Mouse (Mus musculus) limb, embryonic 12.5 days (tissue): Measurements from ENCODE around the gene Agxt. TPM values are rescaled to one million over a fixed set of nuclear protein-coding genes. Genes with fewer than 3 reads are reported as not detected.
A peak's percentile ranks its signal among the peaks of the same experiment; 100 is the strongest.

Source experiments
- ATAC-seq: fragments of 200-750 bp; cut with Nextera tagmentation; 2 replicates; pipeline ENCODE4 v1.8.0; 2017; ENCODE audit warnings: low read depth, moderate TSS enrichment; ENCODE audit not compliant: insufficient number of reproducible peaks, insufficient read depth, low FRiP score, low TSS enrichment
- H3K27ac ChIP-seq: fragments of 300-500 bp; sonication (generic); 2 replicates; pipeline ENCODE4 v1.5.1; 2016; ENCODE audit warnings: mild to moderate bottlenecking, moderate library complexity
- H3K27me3 ChIP-seq: fragments of 300-500 bp; sonication (generic); 2 replicates; pipeline ENCODE4 v1.6.1; 2016; ENCODE audit warnings: mild to moderate bottlenecking, moderate library complexity
- H3K36me3 ChIP-seq: fragments of 300-500 bp; sonication (generic); 2 replicates; pipeline ENCODE4 v1.6.1; 2016; ENCODE audit warnings: mild to moderate bottlenecking, moderate library complexity
- H3K4me1 ChIP-seq: fragments of 300-500 bp; sonication (generic); replicated peaks from 2 replicates; pipeline ENCODE4 v1.6.1; 2016
- H3K4me2 ChIP-seq: fragments of 300-500 bp; sonication (generic); 2 replicates; pipeline ENCODE4 v1.6.1; 2016; ENCODE audit warnings: mild to moderate bottlenecking, moderate library complexity
- H3K4me3 ChIP-seq: fragments of 300-500 bp; sonication (generic); replicated peaks from 2 replicates; pipeline ENCODE4 v1.5.1; 2016; ENCODE audit warnings: mild to moderate bottlenecking
- H3K9ac ChIP-seq: fragments of 300-500 bp; sonication (generic); replicated peaks from 2 replicates; pipeline ENCODE4 v1.6.1; 2016; ENCODE audit warnings: mild to moderate bottlenecking, moderate library complexity
- H3K9me3 ChIP-seq: fragments of 300-500 bp; sonication (generic); 2 replicates; pipeline ENCODE4 v1.6.1; 2016; ENCODE audit warnings: mild to moderate bottlenecking, moderate library complexity
- WGBS: fragments of 180-500 bp; shearing (Covaris S2); methylation state at CpG from one replicate; pipeline ENCODE4 v1.1.7; 2016; 5-methylcytosine and 5-hydroxymethylcytosine counted together
- polyA plus RNA-seq: library from polyadenylated mRNA; unstranded; fragments of >200 nt; fragmentation: Nextera tagmentation; extraction: Ambion mirVana; gene quantifications from 2 replicates; pipeline ENCODE4 v1.2.1, GENCODE M21; 2016

Agxt gene
- polyA plus RNA-seq, result not detected in 2 replicates

GRCm38 (mm10) chr1:93135036-93135526 is at the start of gene Agxt:
TSS of gene Agxt (plus strand) at chr1:93135240.
- Histone ChIP-seq H3K36me3 (no peaks in the 10 kb centered on the region), H3K4me1 (no peaks in the 10 kb centered on the region), H3K27ac (no peak within 1 kb of the TSS), H3K9me3 (no peaks in the 10 kb centered on the region), H3K4me3 (no peak within 1 kb of the TSS), H3K27me3 (no peaks in the 10 kb centered on the region; the same call in 1 of the 2 replicates), H3K9ac (no peak within 1 kb of the TSS), H3K4me2 (no peak within 1 kb of the TSS)
- no peak for ATAC-seq
- WGBS, result 85% methylated on average over 12 of the region's 12 CpGs

- ATAC-seq, result no peak
- H3K4me2 ChIP-seq, result no peak overlapping the region
Measured at GRCm38 (mm10) chr1:93092582-93092981, 42.5 kb upstream of the Agxt start.

DNA sequence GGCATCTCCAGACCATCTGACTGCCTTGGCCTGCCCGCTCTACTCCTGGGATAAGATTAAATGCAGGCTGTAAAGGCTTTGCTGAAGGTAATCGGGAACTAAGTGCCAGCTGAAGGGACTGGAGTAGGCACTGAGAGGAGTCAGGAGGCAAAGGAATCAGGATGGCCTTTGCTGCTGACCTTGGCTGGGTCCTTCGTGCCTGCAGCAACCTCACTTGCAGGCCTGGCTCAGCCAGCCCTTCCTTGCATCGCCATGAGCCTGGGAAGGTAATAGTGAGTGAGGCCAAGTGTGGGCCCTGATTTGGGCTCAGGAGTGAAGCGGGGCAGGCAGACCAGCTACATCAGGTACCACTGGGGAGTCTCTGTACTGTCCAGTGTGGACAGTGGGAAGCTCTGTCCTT is 36.1 kb upstream of the Agxt start:
- no peak for ATAC-seq
- no peak overlapping the region for H3K9ac ChIP-seq
- no peak overlapping the region for H3K4me2 ChIP-seq
- H3K4me1 ChIP-seq, result peaks cover 19% of the 10 kb centered on the region
- H3K27ac ChIP-seq, result no peak overlapping the region
- WGBS, result 84% methylated on average over 5 of the region's 5 CpGs
- H3K27me3 ChIP-seq, result peaks cover 67% of the 10 kb centered on the region
- H3K9me3 ChIP-seq, result no peaks in the 10 kb centered on the region
- H3K4me3 ChIP-seq, result no peak overlapping the region
- no peaks in the 10 kb centered on the region for H3K36me3 ChIP-seq

More at GRCm38 (mm10) chr1:93092582-93092981, 42.5 kb upstream of the Agxt start:
- no peaks in the 10 kb centered on the region for H3K36me3 ChIP-seq
- peaks cover 5% of the 10 kb centered on the region for H3K27me3 ChIP-seq
- H3K9ac ChIP-seq, result no peak overlapping the region
- WGBS, result 100% methylated on average over 2 of the region's 3 CpGs
- H3K4me3 ChIP-seq, result no peak overlapping the region
- no peaks in the 10 kb centered on the region for H3K9me3 ChIP-seq
- H3K27ac ChIP-seq, result no peak overlapping the region
- no peaks in the 10 kb centered on the region for H3K4me1 ChIP-seq

- Histone ChIP-seq H3K4me2 (peak overlapping the region; percentile 93), H3K4me3 (peak overlapping the region; percentile 55), H3K9ac (peak overlapping the region; percentile 61), H3K9me3 (no peaks in the 10 kb centered on the region), H3K27me3 (peaks cover 70% of the 10 kb centered on the region), H3K27ac (no peak overlapping the region), H3K4me1 (peaks cover 19% of the 10 kb centered on the region), H3K36me3 (no peaks in the 10 kb centered on the region)
- WGBS, result 2% methylated on average over 18 of the region's 18 CpGs
- 0 out of 2 replicates have a peak, but pooled peaks have one; percentile 44 for ATAC-seq
Measured at GRCm38 (mm10) chr1:93100243-93100575, 34.8 kb upstream of the Agxt start.

DNA sequence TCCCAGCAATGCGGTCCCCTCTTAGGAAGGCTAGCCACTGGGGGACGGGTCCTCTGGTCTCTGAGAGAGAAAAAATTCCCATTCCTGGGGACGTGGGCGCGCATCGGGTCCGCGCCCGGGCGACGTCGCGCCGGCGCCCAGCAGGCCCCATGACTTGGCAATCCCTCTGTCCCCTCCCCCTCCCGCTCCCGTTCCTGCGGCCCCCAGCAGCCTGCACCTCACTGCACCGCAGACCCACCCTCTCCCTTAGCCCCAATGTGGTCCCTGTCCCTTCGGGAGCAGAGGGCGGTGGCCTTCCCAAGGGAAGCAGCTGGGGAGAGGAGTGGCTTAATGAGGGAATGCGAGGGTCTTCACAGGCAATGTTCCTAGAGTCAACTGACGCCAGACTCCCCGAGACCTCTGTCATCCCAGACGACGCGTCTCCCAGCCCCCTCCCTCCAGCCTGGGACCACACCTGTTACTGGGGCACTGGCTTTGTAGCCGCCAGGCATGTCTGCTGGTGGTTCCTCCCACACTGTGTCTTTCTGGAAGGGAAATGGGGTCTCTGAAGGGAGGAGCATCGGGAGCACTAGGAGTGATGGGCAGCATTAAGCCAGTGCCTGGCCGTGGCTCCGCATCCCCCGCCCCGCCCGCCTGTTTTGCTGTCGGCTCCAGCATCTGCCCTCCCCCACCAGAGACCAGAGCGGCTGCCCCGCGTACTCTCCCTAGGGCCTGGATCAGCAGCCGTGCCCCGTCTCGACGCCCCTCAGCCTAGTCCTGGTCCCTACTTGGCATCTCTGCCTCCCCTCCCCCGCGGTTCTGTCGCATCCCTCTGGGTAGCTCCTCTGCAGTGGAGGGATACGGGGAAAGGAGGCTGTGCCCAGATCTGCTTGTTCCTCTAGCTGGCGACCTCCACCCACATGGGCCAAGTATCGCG is 34.2 kb upstream of the Agxt start:
- Histone ChIP-seq H3K27me3 (peaks cover 70% of the 10 kb centered on the region), H3K4me3 (peak overlapping the region; percentile 55), H3K36me3 (no peaks in the 10 kb centered on the region), H3K9me3 (no peaks in the 10 kb centered on the region), H3K4me2 (peak overlapping the region; percentile 93), H3K27ac (no peak overlapping the region), H3K9ac (peak overlapping the region; percentile 61), H3K4me1 (peaks cover 19% of the 10 kb centered on the region)
- WGBS, result under 1% methylated on average over 47 of the region's 49 CpGs
- peak; percentile 53; the same call in 1 of the 2 replicates for ATAC-seq

GRCm38 (mm10) chr1:93101571-93102061 is 33.4 kb upstream of the Agxt start, which contains the start of gene Kif1a:
TSS of gene Kif1a (minus strand) at chr1:93101951.
- Histone ChIP-seq H3K36me3 (no peaks in the 10 kb centered on the region), H3K27me3 (peaks cover 70% of the 10 kb centered on the region), H3K9me3 (no peaks in the 10 kb centered on the region), H3K4me1 (peaks cover 19% of the 10 kb centered on the region), H3K27ac (no peak within 1 kb of the TSS), H3K9ac (peak within 1 kb of the TSS; percentile 61), H3K4me2 (peak within 1 kb of the TSS; percentile 93), H3K4me3 (peak within 1 kb of the TSS; percentile 55)
- 0 out of 2 replicates have a peak, but pooled peaks have one; percentile 20 for ATAC-seq
- WGBS, result under 1% methylated on average over 39 of the region's 39 CpGs

DNA sequence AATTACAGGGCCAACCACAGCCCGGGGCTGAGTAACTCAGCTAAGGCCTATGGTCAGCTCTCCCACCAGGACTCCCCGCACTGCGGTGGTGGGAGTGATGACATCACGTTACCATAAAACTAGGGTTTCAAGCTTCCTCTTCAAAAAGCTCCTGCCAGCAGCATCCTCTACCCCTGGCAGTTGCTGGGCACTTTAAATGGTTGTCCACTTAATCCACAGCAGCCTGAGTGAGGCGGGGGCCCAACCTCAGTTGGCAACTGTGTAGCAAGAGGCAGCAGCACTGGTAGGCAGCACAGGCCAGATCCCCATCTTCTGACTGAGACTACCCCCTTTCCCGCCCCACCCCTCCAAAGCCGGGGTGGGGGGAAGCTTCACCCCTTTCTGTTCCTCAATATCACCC is 32.3 kb upstream of the Agxt start:
- no peaks in the 10 kb centered on the region for H3K36me3 ChIP-seq

GRCm38 (mm10) chr1:93114713-93115463 is 20.2 kb upstream of the Agxt start:
- H3K27me3 ChIP-seq, result 0 out of 2 replicates have a peak, but pooled peaks cover 3% of the 10 kb centered on the region
- H3K4me2 ChIP-seq, result peak overlapping the region; percentile 69
- H3K4me3 ChIP-seq, result peak overlapping the region; percentile 41
- H3K9me3 ChIP-seq, result no peaks in the 10 kb centered on the region
- no peaks in the 10 kb centered on the region for H3K36me3 ChIP-seq
- H3K27ac ChIP-seq, result no peak overlapping the region
- ATAC-seq, result peak; percentile 100
- H3K9ac ChIP-seq, result peak overlapping the region; percentile 42; the same call in 1 of the 2 replicates
- H3K4me1 ChIP-seq, result peaks cover 8% of the 10 kb centered on the region; the same call in 1 of the 2 replicates
- 27% methylated on average over 21 of the region's 21 CpGs for WGBS

More for the DNA sequence above, 32.3 kb upstream of the Agxt start:
- Histone ChIP-seq H3K9me3 (no peaks in the 10 kb centered on the region), H3K27ac (no peak overlapping the region), H3K4me2 (no peak overlapping the region), H3K9ac (no peak overlapping the region), H3K27me3 (peaks cover 64% of the 10 kb centered on the region), H3K4me3 (no peak overlapping the region), H3K4me1 (peaks cover 19% of the 10 kb centered on the region)
- no peak for ATAC-seq
- WGBS, result 47% methylated on average over 7 of the region's 7 CpGs

GRCm38 (mm10) chr1:93115471-93115870 is 19.6 kb upstream of the Agxt start:
- Histone ChIP-seq H3K36me3 (no peaks in the 10 kb centered on the region), H3K27me3 (0 out of 2 replicates have a peak, but pooled peaks cover 3% of the 10 kb centered on the region), H3K9ac (peak overlapping the region; percentile 42; the same call in 1 of the 2 replicates), H3K4me1 (peaks cover 8% of the 10 kb centered on the region; the same call in 1 of the 2 replicates), H3K27ac (no peak overlapping the region), H3K4me2 (peak overlapping the region; percentile 69), H3K4me3 (peak overlapping the region; percentile 41), H3K9me3 (no peaks in the 10 kb centered on the region)
- ATAC-seq, result peak; percentile 71
- WGBS, result 25% methylated on average over 13 of the region's 13 CpGs

DNA sequence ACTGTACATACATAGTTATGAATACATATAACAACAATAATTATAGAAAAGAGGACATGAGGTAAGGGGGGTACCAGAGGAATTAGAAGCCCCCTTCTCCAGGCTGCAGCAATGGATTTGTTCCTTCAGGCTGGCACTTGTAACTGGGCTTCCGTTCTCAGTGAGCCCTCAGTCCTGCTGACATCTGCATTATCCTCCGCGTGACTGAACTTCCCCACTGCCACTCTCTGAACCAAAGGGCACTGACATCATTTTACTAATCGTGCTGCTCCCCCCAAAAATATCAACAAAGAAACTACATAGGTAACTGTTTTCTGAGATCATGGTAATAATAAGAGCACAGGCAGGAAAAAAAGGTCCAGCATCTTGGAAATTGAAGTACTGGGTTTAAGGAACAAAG is 16.2 kb upstream of the Agxt start:
- 0 out of 2 replicates have a peak, but pooled peaks cover 1% of the 10 kb centered on the region for H3K27me3 ChIP-seq
- WGBS, result 46% methylated on average over 4 of the region's 4 CpGs
- no peaks in the 10 kb centered on the region for H3K9me3 ChIP-seq
- H3K9ac ChIP-seq, result no peak overlapping the region
- no peak overlapping the region for H3K4me3 ChIP-seq
- H3K4me2 ChIP-seq, result no peak overlapping the region
- no peaks in the 10 kb centered on the region for H3K36me3 ChIP-seq
- ATAC-seq, result no peak
- H3K4me1 ChIP-seq, result peaks cover 8% of the 10 kb centered on the region; the same call in 1 of the 2 replicates
- H3K27ac ChIP-seq, result no peak overlapping the region
